Mouse (Mus musculus) bone marrow macrophage, adult 2 months (primary cell): ENCODE measurements at regions not wholly inside any gene's neighbourhood (a gene's known extent, or its start where the extent isn't known, plus 50 kb on each side); places are given as distances from the start of the nearest gene placed in this dataset.

Source experiments
- H3K27ac ChIP-seq: 2 replicates; pipeline ENCODE4 v1.5.1; 2012; ENCODE audit warnings: low read depth, low read length; ENCODE audit not compliant: insufficient read depth
- H3K4me1 ChIP-seq: 2 replicates; pipeline ENCODE4 v1.6.1; 2012; ENCODE audit warnings: low read length; ENCODE audit not compliant: control insufficient read depth, insufficient read depth
- H3K4me3 ChIP-seq: 2 replicates; pipeline ENCODE4 v1.5.1; 2012; ENCODE audit warnings: mild to moderate bottlenecking, low read length, moderate library complexity; ENCODE audit not compliant: insufficient read depth
- CTCF ChIP-seq: IDR thresholded peaks from 2 replicates; pipeline ENCODE4 v1.5.1; 2012; ENCODE audit warnings: low read depth, mild to moderate bottlenecking, low read length, moderate library complexity
- POLR2A ChIP-seq: IDR thresholded peaks from 2 replicates; pipeline ENCODE4 v1.6.1; 2012; ENCODE audit warnings: mild to moderate bottlenecking, low read depth, low read length, borderline replicate concordance

GRCm38 (mm10) chr3:81864487-81864886 lies 67.9 kb upstream of the Ctso start:
- no peak for TF ChIP-seq CTCF
- no peak for TF ChIP-seq POLR2A
- H3K4me3 ChIP-seq = no peak overlapping the region

More at GRCm38 (mm10) chr3:81864487-81864886, 67.9 kb upstream of the Ctso start:
- Histone ChIP-seq H3K27ac (no peak overlapping the region), H3K4me1 (no peaks in the 10 kb centered on the region)
